Mouse (Mus musculus): ENCODE data around the gene Cgas. TPM values are rescaled to one million over a fixed set of nuclear protein-coding genes. Genes with fewer than 3 reads are reported as not detected.
"Not testable (repeated sequence)": the region's sequence is repeated elsewhere in the genome, so short reads cannot be mapped to it uniquely, and the experiment has no call there.

Gene Cgas
- polyA plus RNA-seq, 1 experiment from 2014 or later: 1.5 TPM

- WGBS (ENCODE audit: insufficient replicate concordance): 62% methylated on average over 1 of the region's 1 CpGs
- Histone ChIP-seq H3K4me2 (peak overlapping the region; percentile 24; the same call in 1 of the 2 replicates), H3K27ac (peak overlapping the region; percentile 71), H3K4me3 (peak overlapping the region; percentile 15; the same call in 1 of the 2 replicates), H3K36me3 (peaks cover 74% of the 10 kb centered on the region), H3K4me1 (peaks cover 29% of the 10 kb centered on the region)
- not testable (repeated sequence) for H3K9me3 ChIP-seq (replicated peaks); H3K9ac ChIP-seq; H3K27me3 ChIP-seq (replicated peaks); ATAC-seq
These were observed 35.1 kb upstream of the Cgas start for GRCm38 (mm10) chr9:78478009-78478605.

GRCm38 (mm10) chr9:78477021-78477551 is 34.0 kb upstream of the Cgas start:
- H3K4me3 ChIP-seq: no peak overlapping the region
- H3K27ac ChIP-seq: peak overlapping the region; percentile 71
- peak; percentile 1 for ATAC-seq
- no peaks in the 10 kb centered on the region for H3K27me3 ChIP-seq (replicated peaks)
- no peak overlapping the region for H3K9ac ChIP-seq
- 2% methylated on average over 5 of the region's 5 CpGs for WGBS (ENCODE audit: insufficient replicate concordance)
- H3K9me3 ChIP-seq (replicated peaks): no peaks in the 10 kb centered on the region
- peaks cover 84% of the 10 kb centered on the region for H3K36me3 ChIP-seq
- H3K4me2 ChIP-seq: no peak overlapping the region
- peaks cover 19% of the 10 kb centered on the region for H3K4me1 ChIP-seq

GRCm38 (mm10) chr9:78476531-78477020 is 33.5 kb upstream of the Cgas start:
- peaks cover 16% of the 10 kb centered on the region for H3K4me1 ChIP-seq
- H3K4me3 ChIP-seq: no peak overlapping the region
- peaks cover 89% of the 10 kb centered on the region for H3K36me3 ChIP-seq
- no peak overlapping the region for H3K4me2 ChIP-seq
- no peak overlapping the region for H3K9ac ChIP-seq
- H3K27ac ChIP-seq: peak overlapping the region; percentile 71
- H3K9me3 ChIP-seq (replicated peaks): no peaks in the 10 kb centered on the region
- H3K27me3 ChIP-seq (replicated peaks): no peaks in the 10 kb centered on the region
- peak; percentile 46 for ATAC-seq
- 8% methylated on average over 1 of the region's 1 CpGs for WGBS (ENCODE audit: insufficient replicate concordance)

- Histone ChIP-seq H3K4me3 (no peak overlapping the region), H3K27me3 (replicated peaks) (no peaks in the 10 kb centered on the region), H3K4me2 (no peak overlapping the region), H3K9me3 (replicated peaks) (no peaks in the 10 kb centered on the region), H3K27ac (no peak overlapping the region), H3K4me1 (peaks cover 16% of the 10 kb centered on the region), H3K9ac (no peak overlapping the region), H3K36me3 (peaks cover 91% of the 10 kb centered on the region)
- no peak for ATAC-seq
- WGBS (ENCODE audit: insufficient replicate concordance): 74% methylated on average over 4 of the region's 4 CpGs
These were observed 32.8 kb upstream of the Cgas start for GRCm38 (mm10) chr9:78475873-78476272.

GRCm38 (mm10) chr9:78475383-78475780 is 32.3 kb upstream of the Cgas start:
- Histone ChIP-seq H3K9ac (no peak overlapping the region), H3K9me3 (replicated peaks) (no peaks in the 10 kb centered on the region), H3K36me3 (peaks cover 91% of the 10 kb centered on the region), H3K27ac (no peak overlapping the region), H3K27me3 (replicated peaks) (no peaks in the 10 kb centered on the region), H3K4me1 (peaks cover 16% of the 10 kb centered on the region), H3K4me2 (no peak overlapping the region), H3K4me3 (no peak overlapping the region)
- no peak for ATAC-seq
- 83% methylated on average over 2 of the region's 2 CpGs for WGBS (ENCODE audit: insufficient replicate concordance)

DNA sequence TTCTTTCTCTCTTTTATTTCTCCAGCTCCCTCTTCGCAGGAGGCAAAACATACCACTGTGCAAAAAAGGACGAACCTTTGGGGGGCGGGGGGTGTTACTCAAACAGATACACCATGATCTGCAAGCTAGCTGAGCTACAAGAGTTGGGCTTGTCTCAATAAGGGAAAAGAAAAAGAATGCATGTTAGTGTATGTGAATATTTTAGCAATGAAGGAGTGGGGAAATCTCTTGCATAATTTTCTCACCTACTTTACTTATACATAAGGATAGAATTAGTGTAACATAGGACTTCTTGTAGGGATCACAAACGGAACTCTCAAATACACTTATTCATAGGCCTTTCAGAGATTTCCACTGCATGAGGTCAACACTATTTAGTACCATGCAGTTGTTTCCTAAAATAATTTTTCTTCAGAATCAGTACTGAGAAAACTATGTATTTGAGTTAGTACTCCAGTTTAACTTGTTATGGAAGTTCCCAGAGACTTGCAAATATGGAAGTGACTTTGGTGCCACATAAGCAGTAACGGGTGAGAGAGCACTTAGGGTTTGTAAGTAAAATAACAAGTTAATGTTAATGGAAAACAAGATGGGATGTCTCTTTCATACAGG is 31.8 kb upstream of the Cgas start:
- H3K27me3 ChIP-seq (replicated peaks): no peaks in the 10 kb centered on the region
- H3K27ac ChIP-seq: no peak overlapping the region
- no peaks in the 10 kb centered on the region for H3K9me3 ChIP-seq (replicated peaks)
- no peak overlapping the region for H3K9ac ChIP-seq
- H3K4me3 ChIP-seq: no peak overlapping the region
- H3K4me1 ChIP-seq: peaks cover 16% of the 10 kb centered on the region
- WGBS (ENCODE audit: insufficient replicate concordance): 79% methylated on average over 5 of the region's 5 CpGs
- peaks cover 91% of the 10 kb centered on the region for H3K36me3 ChIP-seq
- no peak for ATAC-seq
- no peak overlapping the region for H3K4me2 ChIP-seq

- ATAC-seq: no peak
- peaks cover 92% of the 10 kb centered on the region for H3K36me3 ChIP-seq
- no peak overlapping the region for H3K4me2 ChIP-seq
- H3K27me3 ChIP-seq (replicated peaks): no peaks in the 10 kb centered on the region
- 69% methylated on average over 2 of the region's 2 CpGs for WGBS (ENCODE audit: insufficient replicate concordance)
- H3K27ac ChIP-seq: peak overlapping the region; percentile 51; the same call in 1 of the 2 replicates
- no peak overlapping the region for H3K4me3 ChIP-seq
- no peaks in the 10 kb centered on the region for H3K9me3 ChIP-seq (replicated peaks)
- no peak overlapping the region for H3K9ac ChIP-seq
- H3K4me1 ChIP-seq: peaks cover 12% of the 10 kb centered on the region
These were observed 31.2 kb upstream of the Cgas start for GRCm38 (mm10) chr9:78474270-78474669.

DNA sequence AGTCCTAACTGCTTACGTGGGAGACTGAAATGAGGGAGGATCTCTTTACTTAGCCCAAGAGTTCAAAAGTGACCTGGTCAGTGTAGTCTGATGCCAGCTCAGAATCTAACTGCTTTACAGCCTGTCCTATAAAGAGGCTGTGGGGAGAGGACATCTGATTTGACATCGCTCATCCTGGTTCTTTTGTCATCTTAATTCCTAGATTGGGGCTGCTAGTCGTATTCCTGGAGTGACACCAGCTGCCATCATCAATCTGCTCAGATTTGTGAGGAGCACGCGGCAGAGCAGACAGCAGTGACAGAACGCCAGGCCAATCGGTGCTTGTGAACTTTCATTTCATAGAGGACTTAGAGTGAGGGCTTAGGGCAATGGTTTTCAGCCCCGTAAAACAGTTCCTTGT is 30.6 kb upstream of the Cgas start:
- Histone ChIP-seq H3K4me3 (no peak overlapping the region), H3K4me1 (peaks cover 5% of the 10 kb centered on the region; the same call in 1 of the 2 replicates), H3K27ac (no peak overlapping the region), H3K9ac (no peak overlapping the region), H3K9me3 (replicated peaks) (no peaks in the 10 kb centered on the region), H3K36me3 (peaks cover 92% of the 10 kb centered on the region), H3K4me2 (no peak overlapping the region), H3K27me3 (replicated peaks) (no peaks in the 10 kb centered on the region)
- 85% methylated on average over 8 of the region's 8 CpGs for WGBS (ENCODE audit: insufficient replicate concordance)
- ATAC-seq: no peak

GRCm38 (mm10) chr9:78465725-78466124 is 22.7 kb upstream of the Cgas start:
- 91% methylated on average over 3 of the region's 3 CpGs for WGBS (ENCODE audit: insufficient replicate concordance)
- Histone ChIP-seq H3K4me1 (no peaks in the 10 kb centered on the region), H3K4me3 (no peak overlapping the region), H3K27me3 (replicated peaks) (no peaks in the 10 kb centered on the region), H3K9ac (no peak overlapping the region), H3K36me3 (peaks cover 99% of the 10 kb centered on the region), H3K9me3 (replicated peaks) (no peaks in the 10 kb centered on the region), H3K4me2 (no peak overlapping the region), H3K27ac (no peak overlapping the region)
- ATAC-seq: no peak

DNA sequence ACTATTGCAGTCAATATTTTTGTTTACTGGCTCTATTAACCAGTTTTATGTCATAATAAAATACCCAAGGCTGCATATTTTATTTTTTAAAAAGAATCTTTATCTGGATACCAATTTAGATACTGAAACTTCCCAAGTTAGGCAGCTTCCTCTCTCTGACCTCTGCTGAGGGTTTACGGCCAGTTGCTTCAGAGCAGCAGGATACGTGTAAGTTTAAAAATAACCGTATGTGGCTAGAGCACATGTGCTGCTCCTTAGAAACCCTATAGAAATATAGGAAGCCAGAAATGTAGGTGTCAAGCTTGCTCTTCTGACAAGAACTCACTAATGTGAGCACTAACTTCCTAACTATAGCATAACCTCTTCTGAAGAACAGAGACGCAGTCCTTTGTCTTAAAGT is 20.3 kb upstream of the Cgas start:
- Histone ChIP-seq H3K4me1 (no peaks in the 10 kb centered on the region), H3K9me3 (replicated peaks) (no peaks in the 10 kb centered on the region), H3K4me2 (no peak overlapping the region), H3K9ac (no peak overlapping the region), H3K4me3 (no peak overlapping the region), H3K27ac (no peak overlapping the region), H3K36me3 (peaks cover 99% of the 10 kb centered on the region), H3K27me3 (replicated peaks) (no peaks in the 10 kb centered on the region)
- no peak for ATAC-seq
- 72% methylated on average over 4 of the region's 4 CpGs for WGBS (ENCODE audit: insufficient replicate concordance)

GRCm38 (mm10) chr9:78457026-78457425 is 14.0 kb upstream of the Cgas start:
- Histone ChIP-seq H3K9me3 (replicated peaks) (no peaks in the 10 kb centered on the region), H3K27ac (no peak overlapping the region), H3K36me3 (peaks cover 95% of the 10 kb centered on the region), H3K4me1 (peaks cover 14% of the 10 kb centered on the region), H3K4me2 (no peak overlapping the region), H3K27me3 (replicated peaks) (no peaks in the 10 kb centered on the region), H3K9ac (no peak overlapping the region), H3K4me3 (no peak overlapping the region)
- 90% methylated on average over 8 of the region's 8 CpGs for WGBS (ENCODE audit: insufficient replicate concordance)
- no peak for ATAC-seq

- Histone ChIP-seq H3K27me3 (replicated peaks) (peaks cover 8% of the 10 kb centered on the region; the same call in 1 of the 2 replicates), H3K4me2 (no peak overlapping the region), H3K9me3 (replicated peaks) (no peaks in the 10 kb centered on the region), H3K27ac (no peak overlapping the region), H3K4me1 (peaks cover 45% of the 10 kb centered on the region), H3K9ac (no peak overlapping the region), H3K36me3 (peaks cover 65% of the 10 kb centered on the region), H3K4me3 (no peak overlapping the region)
- WGBS (ENCODE audit: insufficient replicate concordance): 50% methylated on average over 4 of the region's 4 CpGs
- no peak for ATAC-seq
These were observed 8.3 kb upstream of the Cgas start for GRCm38 (mm10) chr9:78451382-78451781.

Measured in liver, embryonic 12.5 days (tissue).